Mouse (Mus musculus) testis, postnatal 14 days (tissue): ENCODE measurements around the gene Rpl18.

Experiments
- DNase-seq: peaks from one replicate; pipeline ENCODE4 v3.0.0; 2021; ENCODE audit warnings: low spot score

Gene Rpl18

GRCm38 (mm10) chr7:45700301-45701015 is 14.8 kb upstream of the Rpl18 start:
- DNase-seq = peak; percentile 82

- DNase-seq = peak; percentile 41
Observed at GRCm38 (mm10) chr7:45701072-45701471, 14.2 kb upstream of the Rpl18 start.

- DNase-seq = peak; percentile 23
Observed at GRCm38 (mm10) chr7:45701607-45702006, 13.7 kb upstream of the Rpl18 start.

- DNase-seq = no peak
Observed at GRCm38 (mm10) chr7:45702316-45702715, 12.9 kb upstream of the Rpl18 start.

DNA sequence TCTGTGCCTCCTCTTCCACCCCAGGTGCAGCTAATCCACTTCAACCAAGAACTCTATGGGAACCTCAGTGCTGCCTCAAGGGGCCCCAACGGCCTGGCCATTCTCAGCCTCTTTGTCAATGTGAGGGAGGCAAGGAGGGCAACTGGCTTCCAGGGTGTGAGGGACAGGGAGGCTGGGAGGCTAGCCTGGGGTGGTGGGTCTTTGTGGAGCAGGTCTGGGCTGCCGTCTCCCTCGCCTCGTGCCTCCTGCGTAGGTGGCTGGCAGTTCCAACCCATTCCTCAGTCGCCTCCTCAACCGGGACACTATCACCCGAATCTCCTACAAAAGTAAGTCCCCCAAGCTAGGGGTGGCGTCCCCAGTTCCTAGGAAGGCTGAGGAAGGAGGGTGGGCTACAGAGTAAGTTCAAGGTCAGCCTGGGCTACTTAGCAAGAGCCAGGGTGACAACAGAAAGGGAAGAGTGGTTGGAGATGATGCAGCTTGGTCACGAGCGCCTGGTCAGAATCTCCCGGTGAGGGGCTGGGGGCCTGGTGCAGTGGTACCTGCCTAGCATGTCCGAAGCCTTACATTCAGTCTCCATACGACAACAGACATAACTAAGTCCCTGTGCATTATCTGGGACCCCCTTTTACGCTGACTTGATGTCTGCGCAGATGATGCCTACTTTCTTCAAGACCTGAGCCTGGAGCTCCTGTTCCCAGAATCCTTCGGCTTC is 12.3 kb upstream of the Rpl18 start:
- no peak for DNase-seq

DNA sequence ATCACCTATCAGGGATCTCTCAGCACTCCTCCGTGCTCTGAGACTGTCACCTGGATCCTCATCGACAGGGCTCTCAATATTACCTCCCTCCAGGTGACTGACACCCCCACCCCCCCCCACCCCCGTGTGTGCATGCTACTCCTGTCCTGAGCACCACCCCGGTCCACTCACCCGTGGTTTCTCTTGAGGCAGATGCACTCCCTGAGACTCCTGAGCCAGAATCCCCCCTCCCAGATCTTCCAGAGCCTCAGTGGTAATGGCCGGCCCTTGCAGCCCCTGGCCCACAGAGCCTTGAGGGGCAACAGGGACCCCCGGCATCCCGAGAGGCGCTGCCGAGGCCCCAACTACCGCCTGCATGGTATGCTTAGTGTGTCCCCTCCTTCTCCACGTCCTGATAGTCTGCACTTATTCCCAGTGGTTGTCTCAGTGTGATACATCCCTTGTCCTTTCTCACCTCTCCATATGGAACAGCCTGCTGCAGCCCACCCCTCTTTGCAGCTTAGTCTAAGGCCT is 11.7 kb upstream of the Rpl18 start:
- peak; percentile 22 for DNase-seq

DNA sequence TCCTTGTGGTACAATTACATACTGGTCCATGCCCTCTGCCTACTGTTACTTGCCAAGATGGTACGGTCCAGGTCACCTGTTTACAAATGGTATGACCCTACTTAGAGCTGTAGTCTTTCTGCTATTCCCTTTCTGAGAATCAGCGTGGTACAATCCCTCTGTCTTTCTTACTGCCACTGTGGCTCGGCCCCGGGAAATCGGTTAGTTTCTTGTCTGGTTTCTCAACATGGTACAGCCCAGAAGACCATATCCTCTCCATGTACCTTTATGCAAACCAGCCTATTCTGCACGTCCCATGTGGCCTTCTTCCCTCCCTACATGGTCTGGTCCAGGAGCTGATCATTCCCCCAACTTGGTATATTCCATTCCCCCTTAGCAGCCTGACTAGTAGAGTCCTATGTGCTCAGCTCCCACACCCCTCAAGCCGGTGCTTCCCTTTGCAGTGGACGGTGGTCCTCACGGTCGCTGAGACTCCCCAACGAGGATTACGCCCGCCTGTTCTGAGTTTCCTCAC is 11.2 kb upstream of the Rpl18 start:
- DNase-seq = peak; percentile 66

GRCm38 (mm10) chr7:45704730-45705442 is 10.4 kb upstream of the Rpl18 start, which contains the start of gene Dbp:
Dbp (plus strand) TSS chr7:45705088.
- DNase-seq = peak; percentile 99

GRCm38 (mm10) chr7:45705443-45705864 is 9.8 kb upstream of the Rpl18 start:
- peak; percentile 60 for DNase-seq

GRCm38 (mm10) chr7:45705873-45706281 is 9.4 kb upstream of the Rpl18 start:
- DNase-seq = peak; percentile 87

DNA sequence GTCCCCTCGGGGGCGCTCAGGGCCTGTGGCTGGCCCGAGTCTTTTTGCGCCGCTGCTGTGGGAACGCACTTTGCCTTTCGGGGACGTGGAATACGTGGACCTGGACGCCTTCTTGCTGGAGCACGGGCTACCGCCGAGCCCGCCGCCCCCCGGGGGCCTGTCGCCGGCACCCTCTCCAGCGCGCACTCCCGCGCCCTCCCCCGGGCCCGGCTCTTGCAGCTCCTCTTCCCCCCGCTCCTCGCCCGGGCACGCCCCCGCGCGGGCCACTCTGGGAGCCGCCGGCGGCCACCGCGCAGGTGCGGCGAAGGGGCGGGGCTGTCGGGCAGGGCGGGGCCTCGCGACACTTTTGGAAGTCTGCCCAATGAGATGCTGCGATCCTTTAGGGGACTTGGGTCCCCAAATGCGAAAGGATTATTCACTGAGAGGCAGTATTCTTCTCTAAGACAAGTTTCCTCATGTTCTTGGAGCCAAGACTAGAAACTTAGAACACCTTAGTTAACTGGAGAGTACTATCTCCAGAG is 8.5 kb upstream of the Rpl18 start:
- DNase-seq = peak; percentile 89

- peak; percentile 93 for DNase-seq
Observed at GRCm38 (mm10) chr7:45707375-45707967, 7.8 kb upstream of the Rpl18 start.

GRCm38 (mm10) chr7:45708221-45708761 is 7.0 kb upstream of the Rpl18 start:
- DNase-seq = no peak

- DNase-seq = no peak
Observed at GRCm38 (mm10) chr7:45709036-45709435, 6.2 kb upstream of the Rpl18 start.

DNA sequence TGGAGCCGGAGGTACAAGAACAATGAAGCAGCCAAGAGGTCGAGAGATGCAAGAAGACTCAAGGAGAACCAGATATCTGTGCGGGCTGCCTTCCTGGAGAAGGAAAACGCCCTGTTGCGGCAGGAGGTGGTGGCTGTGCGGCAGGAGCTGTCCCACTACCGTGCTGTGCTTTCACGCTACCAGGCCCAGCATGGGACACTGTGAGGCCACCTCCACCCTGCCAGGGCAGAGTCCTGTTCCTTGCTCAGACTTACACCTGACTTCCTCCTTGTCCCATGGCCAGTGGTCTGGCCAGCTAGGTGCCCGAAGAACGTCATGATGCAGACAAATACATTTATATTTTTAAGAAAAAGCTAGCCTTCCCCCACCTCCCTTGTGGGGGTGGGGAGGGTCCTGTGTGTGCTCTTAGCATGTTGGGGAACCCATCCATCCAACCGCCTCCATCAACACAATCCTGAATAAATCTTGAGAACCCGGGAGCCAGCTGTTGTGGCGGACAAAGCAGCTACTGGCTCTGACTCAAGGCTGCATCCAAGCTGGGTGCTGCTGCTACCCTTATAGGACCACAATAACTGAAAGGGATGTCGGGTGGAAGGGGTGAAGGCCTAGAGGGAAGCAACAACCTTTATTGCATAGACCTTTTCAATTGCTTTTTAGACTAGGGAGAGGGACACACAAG is 5.4 kb upstream of the Rpl18 start:
- DNase-seq = no peak

GRCm38 (mm10) chr7:45710477-45711191 is 4.6 kb upstream of the Rpl18 start:
- no peak for DNase-seq

DNA sequence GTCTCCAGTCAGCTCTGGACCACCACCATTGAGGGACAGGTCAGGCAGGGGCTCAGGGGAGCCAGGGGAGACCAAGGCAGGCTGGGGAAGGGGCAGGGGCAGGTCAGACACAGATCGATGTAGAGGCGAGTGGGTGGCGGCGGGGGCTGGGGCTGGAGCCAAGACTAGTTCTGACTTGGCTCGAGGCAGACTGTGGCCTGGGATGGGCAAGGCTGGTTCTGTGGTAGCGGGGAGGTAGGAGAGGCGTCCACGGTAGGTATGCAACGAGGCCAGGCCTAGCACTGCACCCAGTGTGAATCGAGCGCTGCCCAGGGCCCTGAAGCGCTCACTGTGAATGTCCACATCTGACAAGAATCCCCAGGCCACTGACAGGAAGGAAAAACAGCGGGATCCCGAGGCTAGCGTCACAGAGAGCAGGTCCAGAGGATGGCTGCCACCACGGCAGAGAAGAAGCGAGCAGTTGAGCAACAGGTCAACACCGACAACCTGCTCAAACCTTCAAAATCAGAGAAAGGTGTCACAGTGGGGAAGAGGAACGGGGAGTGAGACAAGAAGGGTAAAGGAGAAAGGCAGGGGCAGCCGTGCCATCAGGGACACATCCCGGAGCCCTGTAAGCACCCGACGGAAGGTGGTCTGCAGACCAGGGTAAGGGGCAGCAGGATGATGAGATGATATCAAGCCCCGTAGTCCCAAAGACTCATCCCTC is 3.8 kb upstream of the Rpl18 start:
- no peak for DNase-seq

GRCm38 (mm10) chr7:45712022-45712757 is 3.1 kb upstream of the Rpl18 start:
- DNase-seq = peak; percentile 84

DNA sequence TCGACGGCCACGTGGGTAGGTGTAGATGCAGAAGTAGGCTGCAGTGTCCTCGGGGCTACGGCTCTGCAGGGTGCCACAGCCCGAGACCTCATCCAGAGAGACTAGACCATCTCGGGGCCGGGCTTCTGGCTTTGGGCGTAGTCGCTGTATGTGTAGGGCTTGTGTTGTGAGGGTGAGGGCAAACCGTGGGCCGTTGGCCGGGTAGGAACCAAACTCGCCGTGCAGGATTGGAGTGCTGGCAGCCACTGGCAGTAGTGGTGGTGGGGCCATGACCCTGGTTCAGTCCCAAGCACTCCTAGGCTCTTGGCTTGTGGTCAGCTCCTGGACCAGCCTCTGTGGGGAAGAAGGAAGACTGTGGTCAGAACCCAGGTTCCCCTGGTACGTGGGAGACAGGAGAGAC is 1.9 kb upstream of the Rpl18 start:
- DNase-seq = no peak
